Mouse (Mus musculus): ENCODE results near the gene Sprr2k.

Sprr2k gene

DNA sequence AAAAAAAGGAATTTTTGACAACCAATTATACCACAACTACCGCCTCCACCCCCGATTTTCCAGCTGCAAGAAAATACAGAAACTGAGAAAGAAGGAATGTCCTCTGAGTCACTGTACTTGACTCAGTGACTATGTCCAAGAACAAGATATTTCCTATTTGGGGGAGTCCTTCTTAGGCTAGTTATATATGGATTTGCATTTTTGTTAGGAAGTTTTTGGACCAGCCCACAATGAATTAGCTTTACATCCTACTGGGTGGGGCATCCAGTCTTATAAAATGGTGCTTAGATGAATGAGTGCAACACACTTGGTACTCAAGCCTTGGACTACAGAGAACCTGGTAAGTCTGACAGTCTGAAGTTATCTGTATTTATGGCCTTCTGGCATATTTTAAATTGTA, at the start of gene Sprr2k:
Gene Sprr2k (plus strand): TSS at position 301 of the 400 bp plus-strand sequence.
- no peak for DNase-seq

DNA sequence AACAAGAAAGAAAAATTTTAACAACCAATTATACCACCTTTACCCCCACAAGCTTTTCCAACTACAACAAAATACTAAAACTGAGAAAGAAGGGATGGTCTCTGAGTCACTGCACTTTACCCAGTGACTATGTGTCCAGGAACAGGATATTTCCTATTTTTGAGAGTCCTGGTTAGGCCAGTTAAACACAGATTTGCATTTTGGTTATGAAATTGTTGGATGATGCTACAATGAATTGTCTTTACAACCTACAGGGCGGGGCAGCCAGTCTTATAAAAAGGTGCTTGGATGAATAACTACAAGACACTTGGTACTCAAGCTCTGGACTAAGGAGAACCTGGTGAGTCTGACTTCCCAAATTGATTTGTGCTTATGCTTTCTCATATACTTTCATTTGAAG, 47.0 kb upstream of the Sprr2k start, which contains the start of gene Sprr2h:
Gene Sprr2h (plus strand): TSS at position 301 of the 400 bp plus-strand sequence.
- DNase-seq, result no peak

DNA sequence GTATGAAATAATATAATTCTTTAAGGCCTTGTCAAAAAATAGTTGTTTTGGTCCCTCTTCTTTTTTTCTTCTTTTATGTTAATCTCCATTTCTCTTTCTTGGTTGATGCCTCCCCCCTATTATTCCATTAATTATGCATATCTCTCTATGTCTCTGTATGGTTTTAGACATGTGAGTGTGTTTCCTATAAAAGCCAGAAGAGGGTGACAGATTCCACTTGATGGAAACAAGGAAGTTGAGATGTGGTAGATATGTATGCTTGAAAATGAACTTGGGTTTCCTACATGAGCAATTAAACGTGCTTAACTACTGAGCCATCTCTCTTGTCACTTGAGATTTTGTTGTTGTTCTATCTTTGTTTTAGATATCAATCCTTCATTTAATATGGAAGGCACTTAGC, 38.1 kb upstream of the Sprr2k start:
- no peak for DNase-seq

DNA sequence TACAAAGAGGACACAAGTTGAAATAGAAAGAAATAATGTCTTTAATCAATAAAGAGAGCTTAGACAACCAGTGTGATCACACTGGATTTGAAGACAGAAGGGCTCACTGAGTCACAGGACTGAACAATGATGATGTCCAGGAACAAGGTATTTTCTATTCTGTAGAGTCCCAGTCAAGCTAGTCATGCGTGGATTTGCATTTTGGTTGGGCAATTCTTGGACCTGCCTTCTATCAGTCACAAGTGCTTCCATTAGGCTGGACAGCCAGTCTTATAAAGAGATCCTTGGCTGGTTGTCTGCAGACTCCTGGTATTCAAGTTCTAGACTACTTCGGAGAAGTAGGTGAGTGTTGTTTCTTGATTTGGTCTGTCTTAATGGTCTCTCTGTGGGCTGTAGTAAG, 24.7 kb upstream of the Sprr2k start, which contains the start of gene Sprr2i:
Gene Sprr2i (plus strand): TSS at position 301 of the 400 bp plus-strand sequence.
- no peak for DNase-seq

DNA sequence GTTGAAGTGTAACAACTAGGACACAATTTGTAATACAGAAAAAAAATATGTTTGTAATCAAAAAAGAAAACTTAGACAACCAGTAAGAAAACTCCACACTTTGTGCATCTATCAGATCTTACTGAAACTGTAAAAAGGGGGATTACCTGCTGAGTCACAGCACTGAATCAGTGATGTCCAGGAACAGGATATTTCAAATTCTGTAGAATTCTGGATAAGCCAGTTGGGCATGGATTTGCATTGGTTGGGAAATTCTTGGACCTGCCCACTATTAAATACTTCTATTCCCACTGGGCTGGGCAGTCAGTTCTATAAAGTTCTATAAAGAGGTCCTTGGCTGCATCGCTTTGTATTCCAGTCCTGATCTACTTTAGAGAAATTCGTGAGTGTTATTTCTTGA, 14.6 kb upstream of the Sprr2k start, which contains the start of gene Sprr2j-ps:
Gene Sprr2j-ps (plus strand): TSS at position 301 of the 400 bp plus-strand sequence.
- DNase-seq, result no peak

DNA sequence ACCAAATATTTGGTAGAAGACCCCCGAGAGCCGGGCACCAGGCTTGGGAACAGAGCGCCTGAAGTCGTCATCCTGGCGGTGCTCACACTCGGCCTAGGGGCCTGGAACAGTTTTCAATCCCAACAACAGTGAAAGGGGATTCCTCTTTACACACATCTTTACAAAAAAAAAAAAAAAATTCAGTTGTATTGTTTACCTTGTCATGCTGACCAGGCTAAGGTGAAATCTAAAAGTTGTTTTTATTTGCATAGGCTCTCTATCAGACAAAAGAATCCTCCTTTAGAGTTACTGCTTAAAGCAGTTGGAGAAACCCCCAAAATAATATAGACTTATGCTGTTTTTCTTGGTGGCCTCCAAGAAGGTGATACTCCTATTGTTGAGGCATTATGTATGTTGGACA, 3.1 kb upstream of the Sprr2k start, which contains the start of gene Gm9774:
Gene Gm9774 (minus strand): TSS at position 101 of the 400 bp plus-strand sequence.
- no peak for DNase-seq

DNA sequence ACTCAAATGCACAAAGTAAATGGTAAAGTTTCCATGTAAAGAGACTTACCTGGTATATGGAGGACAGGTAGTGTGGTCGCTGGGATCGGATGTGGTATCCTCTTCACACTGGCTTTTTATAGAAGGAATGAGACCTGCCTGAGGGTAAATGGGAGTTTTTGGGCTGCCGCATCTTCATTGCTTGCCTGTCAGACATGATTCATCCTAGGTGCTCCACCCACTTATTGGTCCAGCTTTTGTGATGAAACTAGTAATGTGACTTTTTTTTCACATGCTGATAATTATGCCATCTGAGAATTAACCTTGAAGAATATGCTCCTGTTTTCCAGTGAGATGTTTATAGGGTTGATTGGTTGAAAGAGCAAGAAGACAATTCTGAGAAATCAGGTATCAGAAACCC, 6.3 kb downstream of the Sprr2k start, which contains the start of gene Sprr1b:
Gene Sprr1b (minus strand): TSS at position 101 of the 400 bp plus-strand sequence.
- DNase-seq, result no peak

DNA sequence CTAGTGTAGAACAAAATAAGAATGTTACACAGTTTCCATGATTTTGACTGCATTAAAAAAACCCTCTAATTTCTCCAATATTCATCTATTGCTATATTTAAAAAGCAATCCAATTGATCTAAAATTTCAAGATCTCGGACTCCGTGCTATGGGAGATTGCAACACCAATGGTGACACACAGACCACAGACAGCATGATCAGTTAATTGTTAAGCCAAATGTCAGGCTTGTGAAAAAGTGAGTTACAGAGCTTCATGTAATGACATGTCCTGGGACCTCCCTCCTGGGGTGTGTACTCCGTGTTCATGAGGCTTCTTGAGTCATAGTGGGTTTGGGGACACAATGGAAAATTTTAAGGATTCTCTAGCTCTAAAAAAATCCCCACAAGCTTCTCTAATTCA, 7.8 kb downstream of the Sprr2k start:
- DNase-seq, result no peak

DNA sequence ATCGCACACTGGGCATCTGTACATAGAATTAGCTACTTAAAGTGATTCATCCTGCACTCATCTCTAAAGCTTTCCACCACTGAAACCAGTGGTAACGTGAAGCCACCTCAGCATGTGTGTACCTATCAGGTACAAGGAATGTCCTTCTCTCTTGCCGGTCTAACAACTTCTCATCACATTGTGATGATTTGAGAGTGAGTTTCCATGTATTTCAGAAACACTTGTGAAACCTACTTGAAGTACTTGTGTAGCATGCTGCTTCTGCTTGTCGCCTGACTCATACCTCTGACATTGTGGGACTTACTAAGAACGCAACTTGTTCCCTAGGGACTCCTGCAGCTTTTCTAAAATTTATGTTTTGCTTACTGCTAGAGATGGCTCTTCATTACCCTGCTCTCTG, 22.8 kb downstream of the Sprr2k start:
- DNase-seq, result no peak

DNA sequence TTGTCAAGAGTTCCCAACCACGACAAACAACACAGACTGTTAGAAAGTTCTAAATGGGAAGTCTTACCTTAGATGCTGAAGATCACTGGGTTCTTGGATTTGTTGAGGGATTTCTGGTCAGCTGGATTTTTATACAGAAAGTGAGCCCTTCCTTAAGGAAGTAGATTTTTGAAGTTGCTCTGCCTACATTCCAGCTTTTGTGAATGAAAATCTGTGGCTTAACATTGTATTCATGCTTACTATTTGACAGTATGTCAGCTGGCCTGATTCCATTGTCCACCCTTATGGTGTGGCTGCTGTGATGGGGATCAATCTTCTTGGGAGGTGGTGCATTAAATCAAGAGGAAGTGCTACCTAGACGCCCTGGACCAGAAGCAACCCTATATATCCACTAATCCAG, 26.2 kb downstream of the Sprr2k start, which contains the start of gene Sprr3:
Gene Sprr3 (minus strand): TSS at position 101 of the 400 bp plus-strand sequence.
- no peak for DNase-seq

DNA sequence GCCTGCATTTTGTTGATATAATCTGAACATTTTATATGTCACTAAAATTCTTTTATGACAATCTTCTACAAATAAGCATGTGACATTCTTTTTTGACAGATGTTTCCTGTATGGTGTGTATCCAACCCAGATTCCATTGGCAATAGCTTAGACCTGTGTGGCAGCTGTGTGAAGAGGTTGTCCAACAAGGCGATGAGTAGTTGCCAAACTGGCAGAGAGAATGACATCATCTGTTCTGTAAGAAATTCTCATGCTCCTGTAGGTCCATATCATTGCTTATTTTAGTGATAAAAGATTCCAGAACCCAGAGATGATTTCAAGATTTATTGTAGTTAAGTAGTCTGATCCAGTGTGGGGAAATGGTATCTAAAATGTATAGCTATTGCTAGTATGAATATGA, 34.2 kb downstream of the Sprr2k start:
- no peak for DNase-seq

DNA sequence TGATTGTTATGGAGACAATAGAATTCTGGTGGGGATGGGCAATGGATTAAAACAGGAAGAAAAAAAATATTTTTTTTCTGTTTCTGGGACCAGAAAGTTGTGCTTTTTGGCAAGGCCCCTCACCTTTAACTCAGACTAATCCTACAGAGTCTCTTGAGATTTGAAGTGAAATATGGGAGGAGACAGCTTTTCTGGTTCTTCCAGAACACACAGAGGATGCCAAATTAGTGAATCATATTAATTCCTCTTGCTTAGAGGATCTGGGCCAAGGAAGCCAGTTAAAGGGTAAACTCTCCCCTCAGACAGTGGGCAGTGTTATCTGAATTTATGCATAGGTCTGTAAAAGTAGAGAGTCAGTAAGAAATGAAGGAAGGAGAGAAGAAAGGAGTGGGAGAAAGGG, 35.0 kb downstream of the Sprr2k start:
- DNase-seq, result no peak

DNA sequence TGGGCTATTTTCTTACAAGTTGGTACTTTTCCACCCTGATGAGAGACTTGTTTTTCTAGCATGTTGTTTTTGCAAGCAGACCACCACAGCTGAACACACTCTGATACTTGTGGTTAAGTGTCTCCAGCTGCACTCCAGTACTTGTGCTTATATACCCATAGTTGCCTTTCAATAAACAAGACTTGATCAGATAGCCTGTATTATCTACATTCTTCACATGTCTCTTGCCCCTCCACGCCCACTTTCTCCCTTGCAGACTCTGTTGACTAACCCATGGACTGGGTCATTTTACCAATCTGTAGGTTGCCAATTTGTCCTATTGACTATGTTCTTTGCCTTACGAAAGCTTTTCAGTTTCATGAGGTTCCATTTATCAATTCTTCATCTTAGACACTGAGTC, 37.7 kb downstream of the Sprr2k start:
- no peak for DNase-seq

DNA sequence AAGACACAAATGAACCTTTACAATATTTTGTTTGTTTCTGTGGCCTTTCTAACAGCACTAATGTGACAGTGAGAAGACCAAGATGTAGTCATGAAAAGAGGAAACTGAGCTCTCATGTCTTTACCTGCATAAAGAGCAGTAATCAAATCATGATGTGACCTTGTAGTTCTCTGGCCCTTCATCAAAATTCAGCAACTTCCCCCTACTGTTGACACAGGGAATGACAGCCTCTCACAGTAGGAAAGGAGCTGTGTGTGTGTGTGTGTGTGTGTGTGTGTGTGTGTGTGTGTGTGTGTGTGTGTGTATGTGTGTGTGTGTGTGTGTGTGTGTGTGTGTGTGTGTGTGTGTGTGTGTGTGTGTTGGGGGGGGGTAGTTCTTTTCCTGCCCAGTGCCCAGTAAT, 48.9 kb downstream of the Sprr2k start:
- peak; percentile 8 for DNase-seq
